Mouse (Mus musculus) testis, adult 2 months (tissue): ENCODE results near the gene Bsn. TPM values are rescaled to one million over a fixed set of nuclear protein-coding genes. Genes with fewer than 3 reads are reported as not detected.

Experiments
- H3K27ac ChIP-seq: fragments of 200-500 bp; 2 replicates; pipeline ENCODE4 v1.5.1; 2012; ENCODE audit warnings: low read depth, low read length; ENCODE audit not compliant: control insufficient read depth, insufficient read depth
- H3K27me3 ChIP-seq: fragments of 200-500 bp; 2 replicates; pipeline ENCODE4 v1.6.1; 2012; ENCODE audit warnings: mild to moderate bottlenecking, low read length, moderate library complexity; ENCODE audit not compliant: control insufficient read depth, insufficient read depth
- H3K36me3 ChIP-seq: fragments of 200-500 bp; 2 replicates; pipeline ENCODE4 v1.6.1; 2012; ENCODE audit warnings: mild to moderate bottlenecking, low read length; ENCODE audit not compliant: control insufficient read depth, insufficient read depth
- H3K4me1 ChIP-seq: fragments of 200-500 bp; 2 replicates; pipeline ENCODE4 v1.6.1; 2012; ENCODE audit warnings: low read length; ENCODE audit not compliant: control insufficient read depth, insufficient read depth
- H3K4me3 ChIP-seq: fragments of 200-500 bp; 2 replicates; pipeline ENCODE4 v1.5.1; 2012; ENCODE audit warnings: low read depth, mild to moderate bottlenecking, low read length, moderate library complexity, mixed read lengths; ENCODE audit not compliant: control insufficient read depth
- CTCF ChIP-seq: fragments of 200-500 bp; IDR thresholded peaks from 2 replicates; pipeline ENCODE4 v1.5.1; 2012; ENCODE audit warnings: low read depth, mild to moderate bottlenecking, inconsistent platforms, low read length, moderate library complexity; ENCODE audit not compliant: control insufficient read depth, insufficient read depth, insufficient replicate concordance
- POLR2A ChIP-seq: fragments of 200-500 bp; IDR thresholded peaks from 2 replicates; pipeline ENCODE4 v1.6.1; 2012; ENCODE audit warnings: low read depth, mild to moderate bottlenecking, inconsistent platforms, low read length, moderate library complexity; ENCODE audit not compliant: control insufficient read depth
- polyA plus RNA-seq: library from polyadenylated mRNA; depleted of rRNA; stranded (reverse); fragments of >200 nt; gene quantifications from 2 replicates; pipeline ENCODE4 v1.2.3, GENCODE M21; 2012

Bsn gene
- polyA plus RNA-seq, 1 experiment: 1.2 TPM

DNA sequence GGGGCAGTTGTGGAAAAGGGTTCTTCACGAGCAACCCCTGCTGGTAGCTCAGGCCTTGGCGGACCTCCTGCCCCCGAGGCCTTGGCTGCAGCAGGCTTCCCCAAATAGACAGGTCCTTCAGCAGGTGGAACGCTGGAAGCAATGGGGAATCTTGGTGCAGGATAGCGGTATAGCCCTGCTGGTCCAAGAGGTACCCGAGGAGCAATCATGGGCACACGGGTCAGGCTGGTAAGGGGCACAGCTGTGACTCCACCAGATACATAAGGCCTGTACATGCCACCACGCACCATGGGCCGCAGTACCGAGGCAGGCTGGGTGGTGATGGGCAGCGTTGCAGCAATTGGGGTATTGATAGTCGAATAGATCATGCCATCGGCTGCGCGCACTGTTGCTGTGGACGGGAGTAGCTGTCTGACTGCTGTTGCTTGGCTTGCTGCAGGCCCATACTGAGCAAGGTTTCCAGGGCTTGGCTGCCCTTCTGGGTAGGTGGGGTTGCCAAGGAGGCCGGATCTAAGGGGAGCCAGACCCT lies 78.5 kb downstream of the Bsn start:
- Histone ChIP-seq H3K27ac (no peak overlapping the region), H3K4me3 (no peak overlapping the region)
- no peak for TF ChIP-seq CTCF
- no peak for TF ChIP-seq POLR2A

DNA sequence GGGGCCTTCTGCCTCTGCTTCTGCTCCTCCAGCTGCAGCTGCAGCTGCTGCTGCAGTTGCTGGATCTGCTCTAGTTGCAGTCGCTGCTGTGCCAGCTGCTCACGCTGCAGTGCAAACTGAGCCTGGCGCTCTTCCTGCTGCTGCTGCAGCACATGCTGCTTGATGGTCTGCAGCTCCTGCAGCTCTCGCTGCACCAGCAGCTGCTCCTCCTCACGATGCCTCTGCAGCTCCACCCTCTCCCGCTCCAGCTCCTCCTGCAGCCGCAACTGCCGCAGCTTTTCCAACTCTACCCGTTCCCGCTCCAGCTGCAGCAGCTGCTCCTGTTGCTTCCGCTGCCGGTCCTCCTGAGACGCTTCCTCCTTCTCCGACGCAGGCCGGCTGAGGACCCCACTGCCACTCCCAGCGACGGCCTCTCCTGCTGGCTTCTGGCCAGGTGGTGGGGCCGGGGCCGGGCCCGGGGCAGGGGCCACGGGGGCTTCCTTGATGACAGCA lies 79.0 kb downstream of the Bsn start:
- Histone ChIP-seq H3K27ac (no peak overlapping the region), H3K27me3 (no peaks in the 10 kb centered on the region), H3K4me3 (no peak overlapping the region), H3K4me1 (peaks cover 26% of the 10 kb centered on the region), H3K36me3 (no peaks in the 10 kb centered on the region)
- TF ChIP-seq POLR2A (no peak), CTCF (no peak)

More for the DNA sequence above, 78.5 kb downstream of the Bsn start:
- H3K27me3 ChIP-seq: no peaks in the 10 kb centered on the region
- no peaks in the 10 kb centered on the region for H3K36me3 ChIP-seq
- peaks cover 22% of the 10 kb centered on the region for H3K4me1 ChIP-seq

DNA sequence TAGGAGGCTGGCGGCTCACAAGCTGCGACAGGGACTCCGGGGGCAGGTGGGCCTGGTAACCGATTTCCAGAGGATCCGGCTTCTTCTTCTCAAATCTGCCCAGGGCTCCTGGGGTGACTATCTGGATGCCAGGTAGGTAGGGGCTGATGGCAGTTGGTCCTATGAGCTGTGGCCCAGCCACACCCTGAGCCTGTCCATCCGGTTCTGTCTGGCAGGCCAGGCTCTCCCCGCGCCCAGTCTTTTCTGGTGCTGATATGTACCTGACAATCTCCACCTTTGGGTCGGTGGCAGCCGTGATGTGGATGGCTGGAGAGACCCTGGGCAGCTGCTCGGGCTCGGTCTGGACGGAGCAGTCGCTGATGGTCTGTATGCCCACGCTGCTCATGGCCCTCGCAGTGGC lies 80.0 kb downstream of the Bsn start:
- TF ChIP-seq POLR2A (no peak), CTCF (no peak)
- H3K27me3 ChIP-seq: no peaks in the 10 kb centered on the region
- H3K4me3 ChIP-seq: no peak overlapping the region
- H3K36me3 ChIP-seq: no peaks in the 10 kb centered on the region
- no peak overlapping the region for H3K27ac ChIP-seq
- peaks cover 25% of the 10 kb centered on the region for H3K4me1 ChIP-seq

DNA sequence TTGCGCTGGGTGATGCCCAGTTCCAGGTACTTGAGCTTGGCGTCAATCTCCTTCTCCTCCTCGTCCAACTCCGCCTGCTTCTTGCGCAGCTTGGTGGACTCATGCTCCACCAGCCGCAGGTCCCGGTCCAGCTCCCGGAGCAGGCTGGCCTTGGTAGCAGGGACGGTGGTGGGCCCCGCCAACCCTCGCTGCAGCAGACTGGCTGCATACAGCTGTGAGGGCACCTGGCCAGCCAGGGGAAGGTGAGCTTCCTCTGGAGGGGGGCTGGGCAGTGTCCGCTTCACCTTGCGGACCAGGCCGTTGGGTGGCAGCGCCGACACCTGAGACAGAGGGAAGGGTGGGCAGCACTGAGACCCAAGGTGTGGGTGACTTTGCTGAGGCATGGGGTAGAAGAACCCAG lies 82.3 kb downstream of the Bsn start:
- H3K4me1 ChIP-seq: peaks cover 12% of the 10 kb centered on the region
- no peak overlapping the region for H3K4me3 ChIP-seq
- no peaks in the 10 kb centered on the region for H3K27me3 ChIP-seq
- no peak overlapping the region for H3K27ac ChIP-seq
- H3K36me3 ChIP-seq: no peaks in the 10 kb centered on the region
- TF ChIP-seq CTCF (no peak), POLR2A (no peak)

DNA sequence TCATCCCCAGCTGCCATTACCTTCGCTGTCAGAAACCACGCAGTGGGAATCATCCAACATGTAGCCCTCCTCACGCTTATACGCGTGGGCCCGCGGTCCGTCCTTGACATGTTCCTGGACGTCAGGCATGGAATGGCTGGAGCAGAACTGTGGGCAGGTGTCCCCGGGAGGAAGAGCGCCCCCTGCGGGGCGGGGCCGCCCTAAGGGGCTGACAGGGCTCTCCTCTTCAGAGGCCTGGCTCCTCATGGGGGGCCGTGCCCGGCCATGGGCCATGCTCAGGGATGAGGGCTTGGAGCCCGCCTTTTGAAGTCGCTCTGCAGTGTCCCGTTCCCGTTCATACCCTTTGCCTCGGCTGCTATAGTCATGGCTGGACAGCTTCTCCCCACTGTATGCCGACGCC lies 84.1 kb downstream of the Bsn start:
- no peaks in the 10 kb centered on the region for H3K27me3 ChIP-seq
- H3K27ac ChIP-seq: no peak overlapping the region
- no peak for TF ChIP-seq POLR2A
- TF ChIP-seq CTCF: peak; percentile 29; the same call in 1 of the 2 replicates
- peak overlapping the region; percentile 44 for H3K4me3 ChIP-seq
- H3K36me3 ChIP-seq: no peaks in the 10 kb centered on the region
- peaks cover 12% of the 10 kb centered on the region for H3K4me1 ChIP-seq

DNA sequence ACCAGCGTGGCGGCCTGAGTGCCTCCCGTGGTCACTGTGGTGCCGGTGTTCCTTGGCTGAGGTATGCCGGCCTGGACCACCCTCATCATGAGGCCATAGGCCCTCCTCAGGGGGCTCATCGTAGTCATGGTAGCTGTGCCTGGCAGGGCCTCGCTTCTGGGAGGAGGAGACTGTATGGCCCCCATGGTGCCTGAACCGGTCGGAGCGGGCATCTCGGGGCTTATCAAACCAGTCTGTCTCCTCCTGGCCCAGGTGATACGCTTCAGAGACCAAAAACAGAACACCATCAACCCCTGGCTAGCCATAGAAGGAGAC lies 84.7 kb downstream of the Bsn start:
- no peaks in the 10 kb centered on the region for H3K36me3 ChIP-seq
- no peak for TF ChIP-seq POLR2A
- no peak for TF ChIP-seq CTCF
- H3K4me3 ChIP-seq: no peak overlapping the region
- peaks cover 12% of the 10 kb centered on the region for H3K4me1 ChIP-seq
- H3K27me3 ChIP-seq: no peaks in the 10 kb centered on the region
- H3K27ac ChIP-seq: no peak overlapping the region

DNA sequence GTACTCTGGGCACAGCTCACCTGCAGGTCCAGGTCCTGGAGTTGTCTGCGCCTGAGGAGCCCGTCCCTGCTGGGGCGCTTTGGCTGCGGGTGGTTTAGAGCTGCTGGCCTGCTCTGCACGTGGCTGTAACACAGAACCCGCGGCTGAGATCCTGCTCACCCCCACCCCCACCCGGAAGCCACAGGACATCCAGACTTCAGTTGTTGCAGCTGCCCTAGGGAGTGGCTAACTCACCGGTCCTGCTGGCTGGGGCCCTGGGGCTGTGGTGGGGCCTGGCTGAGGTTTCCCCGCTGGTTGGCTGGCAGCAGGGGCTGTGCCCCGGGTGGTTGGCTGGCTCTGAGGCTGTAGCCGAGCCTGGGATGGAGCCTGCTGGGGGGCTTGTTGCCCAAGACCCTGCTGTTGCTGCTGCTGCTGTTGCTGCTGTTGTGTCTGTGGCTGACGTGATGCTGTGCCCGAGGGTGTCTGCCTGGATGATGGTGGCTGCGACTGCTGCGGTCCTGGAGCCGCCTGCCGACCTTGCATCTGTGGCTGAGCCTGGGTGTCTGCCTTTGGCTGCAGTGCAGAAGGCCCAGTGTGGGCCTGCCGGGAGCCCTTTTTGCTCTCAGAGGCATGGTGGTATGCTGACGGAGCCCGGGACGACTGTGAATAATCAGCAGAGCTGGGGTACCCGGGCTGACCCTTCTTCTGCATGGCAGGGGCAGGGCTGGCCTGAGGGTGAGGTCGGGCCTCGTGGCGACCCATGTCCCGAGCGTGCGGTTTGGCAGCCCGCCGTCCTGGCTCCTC lies 85.2 kb downstream of the Bsn start:
- Histone ChIP-seq H3K4me3 (no peak overlapping the region), H3K36me3 (no peaks in the 10 kb centered on the region), H3K27ac (no peak overlapping the region), H3K27me3 (no peaks in the 10 kb centered on the region), H3K4me1 (peaks cover 12% of the 10 kb centered on the region)
- TF ChIP-seq CTCF (no peak), POLR2A (no peak)

DNA sequence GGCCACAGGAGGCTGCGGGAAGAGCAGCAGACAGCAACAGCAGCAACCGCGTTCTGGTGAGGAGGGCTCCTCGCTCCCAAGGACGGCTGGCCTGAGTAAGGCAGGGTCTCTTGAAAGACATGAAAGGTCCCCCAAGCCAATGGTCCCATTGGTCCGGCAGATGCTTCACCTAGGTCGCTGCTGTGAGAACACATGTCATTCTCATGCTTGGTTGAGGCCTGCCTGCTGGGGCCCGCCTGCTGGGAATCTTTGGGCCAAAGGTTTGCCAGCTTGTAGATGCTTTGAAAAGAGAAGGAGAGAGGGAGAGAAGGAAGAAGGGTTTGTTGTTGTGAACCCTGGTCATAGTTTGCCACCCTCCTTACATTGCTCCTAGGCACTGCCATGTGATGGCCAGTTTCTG lies 90.6 kb downstream of the Bsn start:
- no peak overlapping the region for H3K27ac ChIP-seq
- peaks cover 7% of the 10 kb centered on the region for H3K4me1 ChIP-seq
- H3K4me3 ChIP-seq: no peak overlapping the region
- H3K36me3 ChIP-seq: no peaks in the 10 kb centered on the region
- TF ChIP-seq POLR2A: no peak
- TF ChIP-seq CTCF: no peak
- no peaks in the 10 kb centered on the region for H3K27me3 ChIP-seq
